Mouse (Mus musculus) forebrain, embryonic 11.5 days (tissue): ENCODE data around the gene Cacna1c. TPM values are rescaled to one million over a fixed set of nuclear protein-coding genes. Genes with fewer than 3 reads are reported as not detected.
A peak's percentile ranks its signal among the peaks of the same experiment; 100 is the strongest.

ENCODE experiments used
- ATAC-seq: fragments of 200-750 bp; cut with Nextera tagmentation; replicated peaks from 2 replicates; pipeline ENCODE4 v1.8.0; 2017; ENCODE audit warnings: moderate TSS enrichment; ENCODE audit not compliant: low FRiP score
- DNase-seq: peaks from one replicate; pipeline ENCODE4 v3.0.0-alpha.2; 2017; ENCODE audit warnings: low spot score
- H3K27ac ChIP-seq: fragments of 300-500 bp; sonication (generic); 2 replicates; pipeline ENCODE4 v1.5.1; 2014; ENCODE audit warnings: low read depth, low read length
- H3K27me3 ChIP-seq: fragments of 300-500 bp; sonication (generic); 2 replicates; pipeline ENCODE4 v1.6.1; 2014; ENCODE audit warnings: mild to moderate bottlenecking, low read length, mixed read lengths; ENCODE audit not compliant: control insufficient read depth, insufficient read depth
- H3K36me3 ChIP-seq: fragments of 300-500 bp; sonication (generic); 2 replicates; pipeline ENCODE4 v1.6.1; 2014; ENCODE audit warnings: mild to moderate bottlenecking, low read length, moderate library complexity, mixed read lengths; ENCODE audit not compliant: control insufficient read depth, insufficient read depth
- H3K4me1 ChIP-seq: fragments of 300-500 bp; sonication (generic); replicated peaks from 2 replicates; pipeline ENCODE4 v1.6.1; 2014; ENCODE audit warnings: low read length, mixed read lengths; ENCODE audit not compliant: control insufficient read depth, insufficient read depth
- H3K4me2 ChIP-seq: fragments of 300-500 bp; sonication (generic); 2 replicates; pipeline ENCODE4 v1.6.1; 2014; ENCODE audit warnings: low read depth, mild to moderate bottlenecking, low read length, moderate library complexity, mixed read lengths; ENCODE audit not compliant: severe bottlenecking
- H3K4me3 ChIP-seq: fragments of 300-500 bp; sonication (generic); 2 replicates; pipeline ENCODE4 v1.5.1; 2014; ENCODE audit warnings: low read depth, low read length
- H3K9ac ChIP-seq: fragments of 300-500 bp; sonication (generic); 2 replicates; pipeline ENCODE4 v1.6.1; 2014; ENCODE audit warnings: low read length
- H3K9me3 ChIP-seq: fragments of 300-500 bp; sonication (generic); 2 replicates; pipeline ENCODE4 v1.6.1; 2016; ENCODE audit warnings: low read length, mixed read lengths; ENCODE audit not compliant: control insufficient read depth
- WGBS: fragments of 180-500 bp; shearing (Covaris S2); extraction: QIAGEN DNeasy Blood & Tissue Kit; methylation state at CpG from one replicate; pipeline ENCODE4 v1.1.7; 2014; 5-methylcytosine and 5-hydroxymethylcytosine counted together
- polyA plus RNA-seq: library from polyadenylated mRNA; unstranded; fragments of >200 nt; fragmentation: Nextera tagmentation; extraction: Ambion mirVana; gene quantifications from 2 replicates; pipeline ENCODE4 v1.2.1, GENCODE M21; 2014

The Cacna1c gene
- polyA plus RNA-seq, 1 experiment from 2014 or later, result 4.8 TPM

DNA sequence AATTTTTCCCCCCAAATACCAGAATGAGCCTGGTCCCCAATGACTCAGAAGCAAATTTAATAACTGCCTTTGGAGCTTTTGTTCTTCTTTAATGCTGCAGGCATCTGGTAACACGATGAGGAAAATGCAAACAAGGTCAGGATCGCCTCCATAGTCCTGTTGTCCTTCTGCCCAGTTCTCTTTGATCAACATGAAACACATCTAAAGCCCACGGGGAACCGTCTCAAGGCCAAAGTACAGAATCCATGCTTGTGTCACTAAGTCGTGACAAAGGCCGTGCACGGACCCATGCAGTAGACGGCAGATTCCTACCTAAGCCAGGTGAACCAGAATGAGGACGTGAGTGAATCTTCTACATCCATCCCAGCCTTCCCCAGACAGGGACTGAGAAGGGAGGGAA, 333.5 kb downstream of the Cacna1c start:
- no peak overlapping the region for H3K4me3 ChIP-seq
- H3K27ac ChIP-seq, result no peak overlapping the region
- H3K36me3 ChIP-seq, result no peaks in the 10 kb centered on the region
- WGBS, result 93% methylated on average over 9 of the region's 9 CpGs
- H3K4me2 ChIP-seq, result no peak overlapping the region
- no peaks in the 10 kb centered on the region; the same call in 1 of the 2 replicates for H3K4me1 ChIP-seq
- no peaks in the 10 kb centered on the region for H3K9me3 ChIP-seq
- ATAC-seq (no peak), DNase-seq (no peak)
- H3K27me3 ChIP-seq, result no peaks in the 10 kb centered on the region
- H3K9ac ChIP-seq, result no peak overlapping the region

DNA sequence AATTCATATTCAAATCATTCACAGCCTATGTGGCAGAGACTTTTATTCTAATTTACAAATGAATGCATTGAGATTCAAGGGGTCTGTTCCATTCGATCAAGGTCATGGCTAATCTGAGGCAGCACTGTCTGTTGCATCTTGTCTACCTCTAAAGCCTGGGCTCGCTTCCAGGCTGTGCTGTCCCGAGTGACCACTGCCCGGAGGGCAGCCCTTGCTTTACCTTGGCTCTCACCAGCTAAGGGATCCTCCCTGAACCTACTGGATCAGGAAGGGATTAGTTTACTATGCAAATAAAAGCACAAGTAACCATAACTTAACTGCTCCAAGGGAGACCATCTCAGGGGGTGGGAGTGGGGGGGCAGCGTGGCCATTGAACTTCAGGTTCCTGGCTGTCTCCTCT, 334.1 kb downstream of the Cacna1c start:
- ATAC-seq (no peak), DNase-seq (no peak)
- H3K4me3 ChIP-seq, result no peak overlapping the region
- H3K36me3 ChIP-seq, result no peaks in the 10 kb centered on the region
- no peak overlapping the region for H3K4me2 ChIP-seq
- no peak overlapping the region for H3K27ac ChIP-seq
- no peak overlapping the region for H3K9ac ChIP-seq
- WGBS, result 81% methylated on average over 5 of the region's 5 CpGs
- no peaks in the 10 kb centered on the region for H3K4me1 ChIP-seq
- H3K9me3 ChIP-seq, result no peaks in the 10 kb centered on the region
- no peaks in the 10 kb centered on the region for H3K27me3 ChIP-seq

DNA sequence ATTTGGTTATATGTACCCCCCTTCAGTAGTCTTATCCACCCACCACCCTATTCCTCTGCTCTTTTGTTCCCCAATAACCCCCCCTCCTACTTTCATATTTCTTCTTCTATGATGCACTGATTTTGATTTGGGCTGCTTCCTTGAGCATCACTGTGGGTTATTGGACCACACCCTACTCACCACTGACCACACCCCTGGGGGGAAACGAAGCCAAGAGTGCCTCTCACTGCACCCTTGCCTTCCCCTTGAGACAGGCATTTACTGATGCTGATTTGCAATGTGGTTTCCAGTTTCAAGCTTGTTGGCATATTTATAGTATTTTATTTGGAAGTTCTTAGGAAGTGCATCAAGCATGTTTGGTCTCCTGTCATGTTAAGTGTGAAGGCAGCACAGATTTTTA, 337.8 kb downstream of the Cacna1c start:
- Histone ChIP-seq H3K27me3 (no peaks in the 10 kb centered on the region), H3K4me3 (no peak overlapping the region), H3K4me1 (no peaks in the 10 kb centered on the region), H3K9ac (no peak overlapping the region), H3K27ac (no peak overlapping the region), H3K9me3 (no peaks in the 10 kb centered on the region), H3K36me3 (no peaks in the 10 kb centered on the region), H3K4me2 (no peak overlapping the region)
- ATAC-seq (no peak), DNase-seq (no peak)
- WGBS, result 63% methylated on average over 1 of the region's 1 CpGs

DNA sequence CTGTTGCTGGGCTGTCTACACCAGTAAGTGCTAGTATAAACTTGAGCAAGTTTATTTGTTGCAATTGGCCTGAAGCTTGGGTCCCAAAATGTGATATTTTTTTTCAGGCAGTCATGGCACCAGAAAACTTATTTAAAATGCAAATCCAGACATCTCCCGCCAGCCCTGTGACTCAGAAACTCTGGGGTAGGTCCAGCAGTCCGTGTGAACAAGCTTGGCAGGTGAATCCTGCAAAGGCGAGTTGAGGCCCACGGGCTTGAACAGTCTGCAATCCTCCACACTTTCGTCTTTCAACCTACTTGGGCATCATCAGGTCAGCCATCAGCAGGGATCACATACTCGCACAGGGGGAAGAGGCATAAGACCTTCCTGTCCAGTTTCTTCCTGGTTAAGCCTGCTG, 344.1 kb downstream of the Cacna1c start:
- H3K4me1 ChIP-seq, result no peaks in the 10 kb centered on the region
- no peak overlapping the region for H3K4me2 ChIP-seq
- ATAC-seq (no peak), DNase-seq (no peak)
- no peaks in the 10 kb centered on the region for H3K27me3 ChIP-seq
- no peaks in the 10 kb centered on the region for H3K9me3 ChIP-seq
- no peak overlapping the region for H3K4me3 ChIP-seq
- H3K27ac ChIP-seq, result no peak overlapping the region
- H3K36me3 ChIP-seq, result no peaks in the 10 kb centered on the region
- no peak overlapping the region for H3K9ac ChIP-seq
- 73% methylated on average over 6 of the region's 6 CpGs for WGBS

DNA sequence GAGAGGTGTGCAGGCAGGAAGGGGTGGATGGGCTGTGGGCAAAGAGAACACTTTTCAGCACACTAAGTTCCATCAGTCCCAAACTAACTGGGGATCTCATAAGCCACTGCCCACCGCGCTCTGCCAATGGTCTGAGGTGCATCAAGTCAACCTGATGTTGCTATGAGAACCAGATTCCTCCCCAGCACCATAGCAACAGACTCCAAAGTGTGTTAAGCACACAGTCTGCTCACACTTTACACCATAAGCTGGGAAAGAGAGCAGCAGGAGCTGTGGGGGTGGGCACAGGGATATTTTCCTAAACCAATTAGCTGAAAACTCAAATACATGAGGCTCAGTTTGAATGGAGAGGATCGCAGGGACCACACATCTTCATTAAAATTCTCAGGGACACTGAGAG, 345.1 kb downstream of the Cacna1c start:
- no peaks in the 10 kb centered on the region for H3K9me3 ChIP-seq
- ATAC-seq (no peak), DNase-seq (no peak)
- no peaks in the 10 kb centered on the region for H3K27me3 ChIP-seq
- no peak overlapping the region for H3K9ac ChIP-seq
- no peak overlapping the region for H3K4me3 ChIP-seq
- no peak overlapping the region for H3K4me2 ChIP-seq
- peaks cover 3% of the 10 kb centered on the region for H3K4me1 ChIP-seq
- H3K27ac ChIP-seq, result no peak overlapping the region
- 72% methylated on average over 3 of the region's 3 CpGs for WGBS
- H3K36me3 ChIP-seq, result no peaks in the 10 kb centered on the region

DNA sequence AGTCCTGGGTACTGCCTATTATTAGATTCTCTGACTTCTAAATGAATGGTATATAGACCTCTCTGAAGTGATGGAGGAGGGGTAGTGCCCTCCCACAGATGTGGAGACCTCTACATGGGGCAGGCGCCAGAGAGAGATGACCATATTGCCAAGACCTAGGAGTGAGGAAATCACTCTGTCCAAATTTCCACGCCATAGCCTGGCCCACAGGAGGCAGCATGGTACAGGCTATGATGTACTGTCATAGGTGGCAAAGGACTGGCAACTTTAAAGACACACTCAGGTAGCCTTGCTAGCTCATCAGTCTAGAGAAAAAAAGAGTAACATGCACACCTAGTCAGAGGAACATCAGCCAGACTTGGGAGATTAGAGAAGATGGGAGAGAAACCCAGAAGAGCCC, 347.6 kb downstream of the Cacna1c start:
- H3K4me1 ChIP-seq, result peaks cover 9% of the 10 kb centered on the region
- no peaks in the 10 kb centered on the region for H3K36me3 ChIP-seq
- no peak overlapping the region for H3K4me2 ChIP-seq
- no peaks in the 10 kb centered on the region for H3K27me3 ChIP-seq
- no peak overlapping the region for H3K27ac ChIP-seq
- ATAC-seq (no peak), DNase-seq (no peak)
- no peak overlapping the region for H3K9ac ChIP-seq
- no peaks in the 10 kb centered on the region for H3K9me3 ChIP-seq
- H3K4me3 ChIP-seq, result no peak overlapping the region
- WGBS, result 85% methylated on average over 2 of the region's 2 CpGs

DNA sequence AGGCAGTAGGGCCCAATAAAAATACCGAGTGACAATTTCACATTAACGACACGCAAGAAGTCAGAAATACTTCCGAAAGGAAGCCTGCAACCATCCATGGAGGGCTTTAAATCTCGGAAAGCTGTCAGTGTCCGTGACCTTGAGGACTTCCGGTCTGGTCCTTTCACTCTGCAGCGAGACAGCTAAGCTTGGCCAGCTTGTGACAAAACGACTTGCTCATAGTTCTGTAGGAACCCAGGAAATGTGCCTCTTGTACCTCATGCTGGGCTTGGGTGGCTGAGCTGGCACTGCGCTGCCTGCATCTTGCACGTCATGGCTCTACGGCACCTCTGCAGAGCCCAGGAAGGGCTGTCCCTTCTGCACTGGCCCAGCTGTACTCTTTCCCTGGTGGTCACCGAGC, 348.5 kb downstream of the Cacna1c start:
- Histone ChIP-seq H3K4me3 (no peak overlapping the region), H3K36me3 (no peaks in the 10 kb centered on the region), H3K27me3 (no peaks in the 10 kb centered on the region), H3K9me3 (no peaks in the 10 kb centered on the region), H3K9ac (no peak overlapping the region), H3K4me1 (peaks cover 9% of the 10 kb centered on the region), H3K27ac (no peak overlapping the region), H3K4me2 (no peak overlapping the region)
- DNase-seq (no peak), ATAC-seq (no peak)
- 86% methylated on average over 13 of the region's 13 CpGs for WGBS

DNA sequence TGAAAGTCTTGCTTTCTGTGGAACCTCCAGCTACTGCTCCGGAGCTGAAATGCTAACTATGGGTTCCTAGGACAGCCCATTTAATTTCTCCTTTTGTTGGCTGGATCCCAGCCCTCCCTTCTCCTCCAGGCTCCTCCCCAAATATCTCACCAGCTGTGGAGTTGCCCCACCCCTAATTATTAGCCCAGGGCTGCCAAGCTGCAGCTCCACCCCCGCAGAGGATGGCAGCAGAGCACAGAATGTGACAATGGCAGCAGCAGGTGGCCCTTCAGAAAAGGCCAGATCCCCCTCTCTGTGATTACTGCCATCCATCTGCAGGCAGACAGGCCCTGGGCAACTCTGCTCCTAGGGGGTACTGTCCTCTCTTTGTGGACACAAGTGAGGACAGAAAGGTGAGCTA, 350.4 kb downstream of the Cacna1c start:
- no peak overlapping the region for H3K4me2 ChIP-seq
- WGBS, result 11% methylated on average over 2 of the region's 2 CpGs
- peak; percentile 79 for ATAC-seq

DNA sequence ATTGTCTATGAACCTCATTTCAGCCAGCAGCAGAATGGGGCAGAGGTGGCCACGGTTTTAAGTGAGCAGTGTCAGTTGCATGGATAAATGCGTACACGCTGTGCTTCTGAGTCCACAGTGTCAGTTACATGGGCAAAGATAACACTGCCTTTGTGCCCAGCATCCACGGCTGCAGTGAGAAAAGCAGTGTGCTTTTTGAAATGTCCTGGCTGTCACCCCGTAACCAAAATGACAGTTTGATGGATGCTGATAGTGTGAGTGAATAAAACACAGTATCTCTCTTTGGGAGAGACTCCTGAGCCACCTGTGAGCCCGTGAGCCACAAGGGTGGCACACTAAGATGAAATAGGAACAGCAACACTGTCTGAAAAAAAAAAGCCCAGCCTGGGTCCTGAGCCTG, 351.0 kb downstream of the Cacna1c start:
- Histone ChIP-seq H3K27ac (no peak overlapping the region), H3K4me3 (no peak overlapping the region), H3K4me2 (no peak overlapping the region), H3K4me1 (peaks cover 9% of the 10 kb centered on the region), H3K9me3 (no peaks in the 10 kb centered on the region), H3K36me3 (no peaks in the 10 kb centered on the region), H3K9ac (no peak overlapping the region), H3K27me3 (no peaks in the 10 kb centered on the region)
- ATAC-seq (no peak), DNase-seq (no peak)
- 73% methylated on average over 6 of the region's 6 CpGs for WGBS

More for the DNA sequence above, 350.4 kb downstream of the Cacna1c start:
- Histone ChIP-seq H3K9me3 (no peaks in the 10 kb centered on the region), H3K27ac (0 out of 2 replicates have a peak overlapping the region, but pooled peaks have one; percentile 18), H3K36me3 (no peaks in the 10 kb centered on the region), H3K4me1 (peaks cover 9% of the 10 kb centered on the region), H3K4me3 (no peak overlapping the region), H3K9ac (no peak overlapping the region), H3K27me3 (no peaks in the 10 kb centered on the region)
- DNase-seq, result peak; percentile 58
